Mouse (Mus musculus) forebrain, embryonic 10.5 days (tissue): Measurements from ENCODE around the gene Nt5c2. TPM values are rescaled to one million over a fixed set of nuclear protein-coding genes. Genes with fewer than 3 reads are reported as not detected.
A peak's percentile ranks its signal among the peaks of the same experiment; 100 is the strongest.

Source experiments
- DNase-seq: peaks from one replicate; pipeline ENCODE4 v3.0.0-alpha.2; 2017; ENCODE audit warnings: low spot score; ENCODE audit errors: extremely low spot score
- H3K27ac ChIP-seq: fragments of 300-500 bp; sonication (generic); 2 replicates; pipeline ENCODE4 v1.5.1; 2016; ENCODE audit warnings: mild to moderate bottlenecking
- H3K27me3 ChIP-seq: fragments of 300-500 bp; sonication (generic); 2 replicates; pipeline ENCODE4 v1.6.1; 2016; ENCODE audit warnings: mild to moderate bottlenecking; ENCODE audit not compliant: poor library complexity, severe bottlenecking
- H3K36me3 ChIP-seq: fragments of 300-500 bp; sonication (generic); replicated peaks from 2 replicates; pipeline ENCODE4 v1.6.1; 2016; ENCODE audit warnings: mild to moderate bottlenecking, moderate library complexity
- H3K4me1 ChIP-seq: fragments of 300-500 bp; sonication (generic); 2 replicates; pipeline ENCODE4 v1.6.1; 2016
- H3K4me3 ChIP-seq: fragments of 300-500 bp; sonication (generic); 2 replicates; pipeline ENCODE4 v1.5.1; 2016; ENCODE audit warnings: mild to moderate bottlenecking, moderate library complexity
- H3K9me3 ChIP-seq: fragments of 300-500 bp; sonication (generic); 2 replicates; pipeline ENCODE4 v1.6.1; 2016; ENCODE audit warnings: mild to moderate bottlenecking, moderate library complexity
- WGBS: fragments of 180-500 bp; shearing (Covaris S2); methylation state at CpG from one replicate; pipeline ENCODE4 v1.1.7; 2016; 5-methylcytosine and 5-hydroxymethylcytosine counted together
- polyA plus RNA-seq: library from polyadenylated mRNA; unstranded; fragments of >200 nt; fragmentation: Nextera tagmentation; extraction: Ambion mirVana; gene quantifications from 2 replicates; pipeline ENCODE4 v1.2.1, GENCODE M21; 2016

The Nt5c2 gene
- 70.5 and 71.1 TPM in 2 replicates for polyA plus RNA-seq

- H3K27ac ChIP-seq = peak within 1 kb of the TSS; percentile 54
- H3K9me3 ChIP-seq = no peaks in the 10 kb centered on the region
- no peaks in the 10 kb centered on the region for H3K36me3 ChIP-seq
- WGBS = under 1% methylated on average over 123 of the region's 124 CpGs
- H3K4me1 ChIP-seq = peaks cover 49% of the 10 kb centered on the region
- peak; percentile 29 for DNase-seq
- peak within 1 kb of the TSS; percentile 57 for H3K4me3 ChIP-seq
- H3K27me3 ChIP-seq = peaks cover 72% of the 10 kb centered on the region
Observed at GRCm38 (mm10) chr19:47014447-47015381, at the start of gene Nt5c2, which contains the start of gene Ina. TSS of gene Nt5c2 (minus strand) at chr19:47015153. TSS of gene Ina (plus strand) at chr19:47014698.

- H3K27ac ChIP-seq = no peak overlapping the region
- 48% methylated on average over 1 of the region's 1 CpGs for WGBS
- DNase-seq = no peak
- H3K4me3 ChIP-seq = no peak overlapping the region
- H3K4me1 ChIP-seq = no peaks in the 10 kb centered on the region
- no peaks in the 10 kb centered on the region for H3K27me3 ChIP-seq
- no peaks in the 10 kb centered on the region for H3K9me3 ChIP-seq
- H3K36me3 ChIP-seq = no peaks in the 10 kb centered on the region
Observed at GRCm38 (mm10) chr19:47057684-47058083, 42.7 kb upstream of the Nt5c2 start.

GRCm38 (mm10) chr19:47053471-47053870 lies 38.5 kb upstream of the Nt5c2 start:
- peaks cover 23% of the 10 kb centered on the region for H3K4me1 ChIP-seq
- H3K9me3 ChIP-seq = no peaks in the 10 kb centered on the region
- 88% methylated on average over 4 of the region's 4 CpGs for WGBS
- H3K4me3 ChIP-seq = no peak overlapping the region
- no peaks in the 10 kb centered on the region for H3K27me3 ChIP-seq
- H3K36me3 ChIP-seq = peaks cover under 1% of the 10 kb centered on the region; the same call in 1 of the 2 replicates
- no peak overlapping the region for H3K27ac ChIP-seq
- DNase-seq = no peak

GRCm38 (mm10) chr19:47052927-47053326 lies 38.0 kb upstream of the Nt5c2 start:
- WGBS = 86% methylated on average over 4 of the region's 4 CpGs
- DNase-seq = no peak
- no peaks in the 10 kb centered on the region for H3K27me3 ChIP-seq

GRCm38 (mm10) chr19:47050271-47051032 lies 35.5 kb upstream of the Nt5c2 start, which contains the start of gene Pcgf6:
TSS of gene Pcgf6 (minus strand) at chr19:47050906.
- Histone ChIP-seq H3K36me3 (peaks cover 30% of the 10 kb centered on the region), H3K27me3 (no peaks in the 10 kb centered on the region), H3K9me3 (no peaks in the 10 kb centered on the region), H3K27ac (peak within 1 kb of the TSS; percentile 97), H3K4me1 (peaks cover 27% of the 10 kb centered on the region), H3K4me3 (peak within 1 kb of the TSS; percentile 88)
- DNase-seq = peak; percentile 85
- WGBS = under 1% methylated on average over 75 of the region's 75 CpGs

More at GRCm38 (mm10) chr19:47052927-47053326, 38.0 kb upstream of the Nt5c2 start:
- Histone ChIP-seq H3K4me3 (no peak overlapping the region), H3K36me3 (peaks cover 6% of the 10 kb centered on the region), H3K4me1 (peaks cover 27% of the 10 kb centered on the region), H3K27ac (no peak overlapping the region), H3K9me3 (no peaks in the 10 kb centered on the region)

GRCm38 (mm10) chr19:47049840-47050239 lies 34.9 kb upstream of the Nt5c2 start:
- 11% methylated on average over 7 of the region's 7 CpGs for WGBS
- Histone ChIP-seq H3K9me3 (no peaks in the 10 kb centered on the region), H3K4me1 (peaks cover 27% of the 10 kb centered on the region), H3K4me3 (peak overlapping the region; percentile 88), H3K27me3 (no peaks in the 10 kb centered on the region), H3K36me3 (peaks cover 37% of the 10 kb centered on the region), H3K27ac (peak overlapping the region; percentile 97)
- DNase-seq = no peak

- DNase-seq = no peak
- Histone ChIP-seq H3K27ac (no peak overlapping the region), H3K4me1 (peaks cover 27% of the 10 kb centered on the region), H3K9me3 (no peaks in the 10 kb centered on the region), H3K36me3 (peaks cover 43% of the 10 kb centered on the region), H3K4me3 (peak overlapping the region; percentile 88), H3K27me3 (no peaks in the 10 kb centered on the region)
- WGBS = 68% methylated on average over 4 of the region's 4 CpGs
Observed at GRCm38 (mm10) chr19:47049061-47049460, 34.1 kb upstream of the Nt5c2 start.

- peaks cover 27% of the 10 kb centered on the region for H3K4me1 ChIP-seq
- no peaks in the 10 kb centered on the region for H3K9me3 ChIP-seq
- H3K36me3 ChIP-seq = peaks cover 61% of the 10 kb centered on the region
- no peak overlapping the region for H3K4me3 ChIP-seq
- no peaks in the 10 kb centered on the region for H3K27me3 ChIP-seq
- no peak overlapping the region for H3K27ac ChIP-seq
- no peak for DNase-seq
- WGBS = 89% methylated on average over 13 of the region's 13 CpGs
Observed at GRCm38 (mm10) chr19:47047236-47047833, 32.4 kb upstream of the Nt5c2 start.

GRCm38 (mm10) chr19:47046343-47046742 lies 31.4 kb upstream of the Nt5c2 start:
- Histone ChIP-seq H3K36me3 (peaks cover 70% of the 10 kb centered on the region), H3K4me1 (peaks cover 27% of the 10 kb centered on the region), H3K9me3 (no peaks in the 10 kb centered on the region), H3K27ac (no peak overlapping the region), H3K27me3 (no peaks in the 10 kb centered on the region), H3K4me3 (no peak overlapping the region)
- DNase-seq = no peak
- WGBS = 100% methylated on average over 1 of the region's 1 CpGs

GRCm38 (mm10) chr19:47043608-47044007 lies 28.7 kb upstream of the Nt5c2 start:
- Histone ChIP-seq H3K4me1 (0 out of 2 replicates have a peak, but pooled peaks cover 4% of the 10 kb centered on the region), H3K36me3 (peaks cover 98% of the 10 kb centered on the region), H3K4me3 (no peak overlapping the region), H3K27ac (no peak overlapping the region), H3K9me3 (no peaks in the 10 kb centered on the region), H3K27me3 (no peaks in the 10 kb centered on the region)
- no peak for DNase-seq
- WGBS = 88% methylated on average over 3 of the region's 3 CpGs

- no peak for DNase-seq
- no peaks in the 10 kb centered on the region for H3K4me1 ChIP-seq
- no peak overlapping the region for H3K4me3 ChIP-seq
- no peaks in the 10 kb centered on the region for H3K27me3 ChIP-seq
- WGBS = 95% methylated on average over 3 of the region's 3 CpGs
- H3K27ac ChIP-seq = no peak overlapping the region
- no peaks in the 10 kb centered on the region for H3K9me3 ChIP-seq
- H3K36me3 ChIP-seq = peaks cover 99% of the 10 kb centered on the region
Observed at GRCm38 (mm10) chr19:47040720-47041473, 25.9 kb upstream of the Nt5c2 start.

- 88% methylated on average over 3 of the region's 3 CpGs for WGBS
- Histone ChIP-seq H3K27me3 (no peaks in the 10 kb centered on the region), H3K4me1 (no peaks in the 10 kb centered on the region), H3K9me3 (no peaks in the 10 kb centered on the region), H3K4me3 (no peak overlapping the region), H3K36me3 (peaks cover 95% of the 10 kb centered on the region), H3K27ac (no peak overlapping the region)
- DNase-seq = no peak
Observed at GRCm38 (mm10) chr19:47036596-47036995, 21.6 kb upstream of the Nt5c2 start.
